Mouse (Mus musculus) CH12.LX (cell line): ENCODE results near the gene Krtap8-1. TPM values are rescaled to one million over a fixed set of nuclear protein-coding genes. Genes with fewer than 3 reads are reported as not detected.

ENCODE experiments used
- DNase-seq: peaks from one replicate; pipeline ENCODE4 v3.0.0-alpha.2; 2013; ENCODE audit errors: extremely low read depth
- H3K27ac ChIP-seq: 2 replicates; pipeline ENCODE4 v1.5.1; 2012; ENCODE audit warnings: low read depth, mild to moderate bottlenecking, control low read depth, moderate library complexity; ENCODE audit not compliant: insufficient read depth
- H3K27me3 ChIP-seq: replicated peaks from 2 replicates; pipeline ENCODE3; 2012; ENCODE audit warnings: inconsistent platforms
- H3K36me3 ChIP-seq, 2 experiments: replicated peaks in 1 of 2; 2 replicates each; pipeline versions ENCODE3 to v1.6.1; 2012; ENCODE audit warnings: inconsistent platforms in 1 of 2, low read length in 1 of 2, mild to moderate bottlenecking in 1 of 2, mixed read lengths in 1 of 2, moderate library complexity in 1 of 2; ENCODE audit not compliant: control insufficient read depth in 1 of 2, insufficient read depth in 1 of 2
- H3K4me1 ChIP-seq, 2 experiments: 2 replicates each; pipeline ENCODE4 v1.6.1; 2012; ENCODE audit warnings: inconsistent platforms in 1 of 2, moderate library complexity in 1 of 2; ENCODE audit not compliant: insufficient read depth in 2 of 2, control insufficient read depth in 1 of 2
- H3K4me2 ChIP-seq: 2 replicates; pipeline ENCODE4 v1.6.1; 2012; ENCODE audit warnings: low read depth, mild to moderate bottlenecking, control low read depth; ENCODE audit not compliant: poor library complexity, insufficient read depth, severe bottlenecking
- H3K4me3 ChIP-seq, 3 experiments: fragments of 150-350 bp in 1 of 3; sonication (generic) in 1 of 3; replicated peaks in 1 of 3; 2 replicates each; pipeline versions ENCODE3 to v1.5.1; 2011 to 2012; ENCODE audit warnings: low read depth in 2 of 3, low read length in 2 of 3, mild to moderate bottlenecking in 2 of 3, moderate library complexity in 2 of 3, control low read depth in 1 of 3, improper control_type of control experiment in 1 of 3, inconsistent platforms in 1 of 3, mixed read lengths in 1 of 3; ENCODE audit not compliant: poor library complexity in 1 of 3
- H3K79me2 ChIP-seq: replicated peaks from 2 replicates; pipeline ENCODE4 v1.6.1; 2012; ENCODE audit warnings: mild to moderate bottlenecking, moderate library complexity; ENCODE audit not compliant: control insufficient read depth, poor library complexity, insufficient read depth, severe bottlenecking; ENCODE audit errors: extremely low read depth
- H3K9ac ChIP-seq: 2 replicates; pipeline ENCODE4 v1.6.1; 2012; ENCODE audit warnings: low read depth, mild to moderate bottlenecking, control low read depth, moderate library complexity; ENCODE audit not compliant: insufficient read depth
- H3K9me3 ChIP-seq: replicated peaks from 2 replicates; pipeline ENCODE3; 2012; ENCODE audit warnings: low read length, inconsistent platforms, mixed read lengths
- CHD1 ChIP-seq: IDR thresholded peaks from 2 replicates; pipeline ENCODE4 v1.6.1; 2012; ENCODE audit warnings: low read depth, low read length, improper control_type of control experiment, inconsistent platforms
- CTCF ChIP-seq, 2 experiments: IDR thresholded peaks in 1 of 2; conservative IDR thresholded peaks in 1 of 2; 2 replicates each; pipeline ENCODE4 v1.5.1; 2011 to 2012; ENCODE audit warnings: low read depth in 2 of 2, low read length in 2 of 2, improper control_type of control experiment in 1 of 2, inconsistent platforms in 1 of 2, mild to moderate bottlenecking in 1 of 2, moderate library complexity in 1 of 2
- ELF1 ChIP-seq: IDR thresholded peaks from 2 replicates; pipeline ENCODE4 v1.6.1; 2014; ENCODE audit warnings: low read depth, mild to moderate bottlenecking, inconsistent platforms, low read length, improper control_type of control experiment
- EP300 ChIP-seq: IDR thresholded peaks from 2 replicates; pipeline ENCODE4 v1.6.1; 2011; ENCODE audit warnings: low read length, improper control_type of control experiment
- ETS1 ChIP-seq: conservative IDR thresholded peaks from 2 replicates; pipeline ENCODE4 v1.6.1; 2012; ENCODE audit warnings: low read depth, mild to moderate bottlenecking, inconsistent platforms, low read length, improper control_type of control experiment, moderate library complexity
- GABPA ChIP-seq: IDR thresholded peaks from 2 replicates; pipeline ENCODE4 v1.6.1; 2012; ENCODE audit warnings: low read depth, low read length, improper control_type of control experiment, inconsistent platforms; ENCODE audit not compliant: insufficient replicate concordance
- HCFC1 ChIP-seq: IDR thresholded peaks from 2 replicates; pipeline ENCODE4 v1.6.1; 2012; ENCODE audit warnings: low read depth, mild to moderate bottlenecking, inconsistent platforms, low read length, improper control_type of control experiment
- IRF4 ChIP-seq: IDR thresholded peaks from 2 replicates; pipeline ENCODE4 v1.6.1; 2014; ENCODE audit warnings: low read depth, mild to moderate bottlenecking, inconsistent platforms, low read length, improper control_type of control experiment
- JUN ChIP-seq: IDR thresholded peaks from 2 replicates; pipeline ENCODE4 v1.6.1; 2011; ENCODE audit warnings: low read depth, mild to moderate bottlenecking, low read length, improper control_type of control experiment, moderate library complexity; ENCODE audit not compliant: insufficient read depth
- KAT2A ChIP-seq: IDR thresholded peaks from 2 replicates; pipeline ENCODE4 v1.6.1; 2012; ENCODE audit warnings: low read length, improper control_type of control experiment, inconsistent platforms; ENCODE audit not compliant: insufficient replicate concordance
- MAZ ChIP-seq: IDR thresholded peaks from 2 replicates; pipeline ENCODE4 v1.6.1; 2012; ENCODE audit warnings: low read depth, mild to moderate bottlenecking, inconsistent platforms, low read length, improper control_type of control experiment, moderate library complexity
- MEF2A ChIP-seq: IDR thresholded peaks from 2 replicates; pipeline ENCODE4 v1.6.1; 2014; ENCODE audit warnings: low read depth, mild to moderate bottlenecking, inconsistent platforms, low read length, improper control_type of control experiment, borderline replicate concordance
- MXI1 ChIP-seq: IDR thresholded peaks from 2 replicates; pipeline ENCODE4 v1.6.1; 2011; ENCODE audit warnings: mild to moderate bottlenecking, low read depth, low read length, improper control_type of control experiment
- MYC ChIP-seq: IDR thresholded peaks from 2 replicates; pipeline ENCODE4 v1.6.1; 2011; ENCODE audit warnings: low read depth, mild to moderate bottlenecking, improper control_type of control experiment, low read length
- POLR2AphosphoS2 ChIP-seq: IDR thresholded peaks from 2 replicates; pipeline ENCODE4 v1.6.1; 2011; ENCODE audit warnings: low read depth, low read length, improper control_type of control experiment
- RCOR1 ChIP-seq: conservative IDR thresholded peaks from 2 replicates; pipeline ENCODE4 v1.6.1; 2012; ENCODE audit warnings: low read depth, mild to moderate bottlenecking, inconsistent platforms, low read length, improper control_type of control experiment
- SIN3A ChIP-seq: IDR thresholded peaks from 2 replicates; pipeline ENCODE4 v1.6.1; 2012; ENCODE audit warnings: low read length, improper control_type of control experiment, inconsistent platforms
- SMC3 ChIP-seq: IDR thresholded peaks from 2 replicates; pipeline ENCODE4 v1.6.1; 2011; ENCODE audit warnings: low read depth, low read length, improper control_type of control experiment
- TBP ChIP-seq: conservative IDR thresholded peaks from 2 replicates; pipeline ENCODE4 v1.6.1; 2011; ENCODE audit warnings: low read depth, low read length, improper control_type of control experiment
- USF1 ChIP-seq: IDR thresholded peaks from 2 replicates; pipeline ENCODE4 v1.6.1; 2014; ENCODE audit warnings: low read depth, mild to moderate bottlenecking, inconsistent platforms, low read length, improper control_type of control experiment
- USF2 ChIP-seq: conservative IDR thresholded peaks from 2 replicates; pipeline ENCODE4 v1.6.1; 2011; ENCODE audit warnings: low read depth, low read length, improper control_type of control experiment
- ZKSCAN1 ChIP-seq: IDR thresholded peaks from 2 replicates; pipeline ENCODE4 v1.6.1; 2012; ENCODE audit warnings: low read depth, inconsistent platforms, low read length, improper control_type of control experiment, borderline replicate concordance
- ZMIZ1 ChIP-seq: IDR thresholded peaks from 2 replicates; pipeline ENCODE4 v1.6.1; 2012; ENCODE audit warnings: low read depth, mild to moderate bottlenecking, inconsistent platforms, low read length, improper control_type of control experiment
- ZNF384 ChIP-seq: IDR thresholded peaks from 2 replicates; pipeline ENCODE4 v1.6.1; 2012; ENCODE audit warnings: low read depth, low read length, improper control_type of control experiment, inconsistent platforms
- dilution Hi-C: fragments of 300-500 bp; cut with MboI; formaldehyde crosslinking; loops from 2 replicates; pipeline ENCODE4 v1.14.3; 2020; ENCODE audit warnings: low sequenced_read_pairs; ENCODE audit not compliant: extremely low pct_unique_long_range_greater_than_20kb, extremely low pct_ligation_motif_present
- in situ Hi-C: fragments of 300-500 bp; cut with MboI; formaldehyde crosslinking; loops from 3 replicates; pipeline ENCODE4 v1.14.3; 2019; ENCODE audit warnings: low sequenced_read_pairs, low pct_ligation_motif_present, low pct_unique_long_range_greater_than_20kb, mixed read lengths
- polyA plus RNA-seq: library from polyadenylated mRNA; unstranded; fragments of >175 nt; gene quantifications from 2 replicates; pipeline ENCODE4 v1.2.1, GENCODE M21; 2012; ENCODE audit warnings: low read depth; ENCODE audit not compliant: insufficient read length
- total RNA-seq, 2 experiments: library from RNA; depleted of rRNA; stranded (reverse); fragments of 300-350 nt in 1 of 2; fragments of >200 nt in 1 of 2; gene quantifications; 2 replicates each; pipeline ENCODE4 v1.2.3; 2012 to 2014

Krtap8-1 gene
- total and polyA plus RNA-seq, 3 experiments = not detected

DNA sequence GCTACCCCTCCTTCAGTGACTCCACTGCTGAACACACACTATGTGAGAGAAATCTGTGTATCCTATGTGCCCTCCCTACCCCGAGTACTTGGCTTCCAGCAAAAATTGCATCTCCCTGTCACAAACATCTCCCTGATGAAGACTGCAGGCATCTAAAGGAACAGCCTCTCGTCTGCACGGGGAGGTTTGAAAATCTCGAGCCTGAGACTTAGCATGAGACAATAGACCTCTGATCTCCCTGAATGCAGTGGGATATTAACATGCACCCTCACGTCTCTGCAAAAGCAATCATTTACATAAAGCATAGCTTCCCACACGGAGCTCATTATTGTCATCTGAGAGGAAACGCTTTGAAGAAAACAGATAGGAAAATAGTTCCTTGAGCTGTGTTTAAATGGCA is 42.8 kb upstream of the Krtap8-1 start:
- Histone ChIP-seq H3K79me2 (no peaks in the 10 kb centered on the region), H3K4me1 (no peaks in the 10 kb centered on the region), H3K36me3 (no peaks in the 10 kb centered on the region), H3K4me3 (no peak overlapping the region), H3K27me3 (no peaks in the 10 kb centered on the region), H3K9ac (no peak overlapping the region)
- no peak for DNase-seq
- in situ Hi-C loops = no loop called here
- TF ChIP-seq MEF2A (no peak), MYC (no peak), ZMIZ1 (no peak), GABPA (no peak), CTCF (conservative IDR thresholded peaks at IDR 0.05 in 1 of 2, IDR thresholded peaks at IDR 0.05 in 1 of 2; ENCODE audit: low read depth in 2 of 2, low read length in 2 of 2) (no peak), ETS1 (no peak), MAZ (no peak)
- TF ChIP-seq, all 38 proteins: peak for 0
- Histone ChIP-seq H3K9me3 (peaks cover 72% of the 10 kb centered on the region), H3K4me2 (no peak overlapping the region), H3K27ac (no peak overlapping the region)
- dilution Hi-C loops = no loop called here

DNA sequence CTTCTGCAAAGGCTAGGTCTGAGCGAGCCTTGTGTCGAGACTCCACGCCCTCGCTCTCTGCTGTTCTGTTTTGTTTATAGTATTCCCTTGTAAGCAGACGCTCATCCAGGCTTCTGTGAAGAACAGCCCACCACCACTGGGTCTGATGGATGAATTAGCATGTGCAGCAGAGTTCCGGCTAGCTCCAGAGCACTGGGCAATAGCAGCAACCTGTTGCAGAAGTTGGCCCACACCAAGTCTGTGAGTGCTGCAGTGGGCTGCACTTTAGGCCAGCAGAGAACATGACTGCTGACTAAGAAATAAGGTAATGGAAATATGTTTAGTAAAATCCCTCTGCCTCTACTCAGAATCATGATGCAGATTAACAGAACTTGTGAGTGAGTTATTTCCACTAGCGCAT is 42.1 kb upstream of the Krtap8-1 start:
- Histone ChIP-seq H3K36me3 (no peaks in the 10 kb centered on the region), H3K79me2 (no peaks in the 10 kb centered on the region), H3K27me3 (no peaks in the 10 kb centered on the region), H3K9ac (no peak overlapping the region)
- in situ Hi-C loops = no loop called here
- no peak for DNase-seq
- TF ChIP-seq CTCF (conservative IDR thresholded peaks at IDR 0.05 in 1 of 2, IDR thresholded peaks at IDR 0.05 in 1 of 2; ENCODE audit: low read depth in 2 of 2, low read length in 2 of 2) (no peak), ELF1 (no peak), RCOR1 (no peak), HCFC1 (no peak), MXI1 (no peak), MAZ (no peak), ZKSCAN1 (no peak), KAT2A (no peak), IRF4 (no peak), EP300 (no peak)
- TF ChIP-seq, all 38 proteins: peak for 0
- no peak overlapping the region for H3K27ac ChIP-seq
- H3K9me3 ChIP-seq = peaks cover 70% of the 10 kb centered on the region
- no peaks in the 10 kb centered on the region for H3K4me1 ChIP-seq
- H3K4me2 ChIP-seq = no peak overlapping the region
- no peak overlapping the region for H3K4me3 ChIP-seq
- dilution Hi-C loops = no loop called here

DNA sequence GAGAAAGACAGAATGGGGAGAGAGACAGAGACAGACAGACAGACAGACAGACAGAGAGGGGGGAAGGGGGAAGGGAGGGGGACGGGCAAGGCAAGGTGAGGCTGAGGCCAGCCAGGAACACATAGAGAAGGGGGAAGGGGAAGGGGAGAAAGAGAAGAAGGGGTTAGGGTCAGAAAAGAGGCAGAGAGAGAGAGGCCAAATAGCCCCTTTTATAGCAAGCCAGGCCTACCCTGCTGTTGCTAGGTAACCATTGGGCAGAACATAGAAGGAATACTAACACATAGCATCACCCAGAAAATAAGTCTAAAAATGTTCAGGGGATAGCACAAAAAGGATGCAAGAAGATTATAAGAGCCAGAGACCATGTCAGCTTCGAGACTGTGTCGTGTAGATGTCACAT is 40.6 kb upstream of the Krtap8-1 start:
- no peak for DNase-seq
- in situ Hi-C loops = no loop called here
- TF ChIP-seq POLR2AphosphoS2 = no peak
- TF ChIP-seq USF1 = no peak
- no peak for TF ChIP-seq ELF1
- TF ChIP-seq TBP = no peak
- TF ChIP-seq MEF2A = no peak
- TF ChIP-seq GABPA = no peak
- no peak for TF ChIP-seq ZKSCAN1
- TF ChIP-seq SMC3 = no peak
- TF ChIP-seq ZNF384 = no peak
- no peak for TF ChIP-seq USF2
- no peak for TF ChIP-seq JUN
- TF ChIP-seq ETS1 = no peak
- TF ChIP-seq MYC = no peak
- no peak for TF ChIP-seq HCFC1
- TF ChIP-seq SIN3A = no peak
- no peak for TF ChIP-seq CHD1
- no peak overlapping the region for H3K4me3 ChIP-seq
- no peaks in the 10 kb centered on the region for H3K27me3 ChIP-seq
- dilution Hi-C loops = no loop called here
- H3K36me3 ChIP-seq = no peaks in the 10 kb centered on the region
- no peak overlapping the region for H3K27ac ChIP-seq
- peaks cover 71% of the 10 kb centered on the region for H3K9me3 ChIP-seq
- no peak overlapping the region for H3K4me2 ChIP-seq
- no peaks in the 10 kb centered on the region for H3K79me2 ChIP-seq
- no peak overlapping the region for H3K9ac ChIP-seq
- no peaks in the 10 kb centered on the region for H3K4me1 ChIP-seq
